Mouse (Mus musculus) limb, embryonic 14.5 days (tissue): Measurements from ENCODE around the gene Map3k21. TPM values are rescaled to one million over a fixed set of nuclear protein-coding genes. Genes with fewer than 3 reads are reported as not detected.

ENCODE experiments used
- ATAC-seq: fragments of 200-750 bp; cut with Nextera tagmentation; 2 replicates; pipeline ENCODE4 v1.8.0; 2017; ENCODE audit warnings: low read depth, moderate number of reproducible peaks, moderate TSS enrichment; ENCODE audit not compliant: low FRiP score
- DNase-seq: peaks from one replicate; pipeline ENCODE4 v3.0.0-alpha.2; 2015; ENCODE audit warnings: low spot score
- H3K27ac ChIP-seq: fragments of 300-500 bp; sonication (generic); replicated peaks from 2 replicates; pipeline ENCODE4 v1.5.1; 2014; ENCODE audit warnings: low read depth, mild to moderate bottlenecking, low read length, moderate library complexity, mixed read lengths
- H3K27me3 ChIP-seq: fragments of 300-500 bp; sonication (generic); 2 replicates; pipeline ENCODE4 v1.6.1; 2014; ENCODE audit warnings: low read length, mixed read lengths; ENCODE audit not compliant: control insufficient read depth, insufficient read depth
- H3K36me3 ChIP-seq: fragments of 300-500 bp; sonication (generic); 2 replicates; pipeline ENCODE4 v1.6.1; 2014; ENCODE audit warnings: mild to moderate bottlenecking, low read length, moderate library complexity, mixed read lengths; ENCODE audit not compliant: control insufficient read depth, insufficient read depth
- H3K4me1 ChIP-seq: fragments of 300-500 bp; sonication (generic); 2 replicates; pipeline ENCODE4 v1.6.1; 2014; ENCODE audit warnings: antibody characterized with exemption, low read length, mixed read lengths; ENCODE audit not compliant: control insufficient read depth, insufficient read depth
- H3K4me2 ChIP-seq: fragments of 300-500 bp; sonication (generic); replicated peaks from 2 replicates; pipeline ENCODE4 v1.6.1; 2014; ENCODE audit warnings: low read depth, mild to moderate bottlenecking, low read length, moderate library complexity; ENCODE audit not compliant: severe bottlenecking
- H3K4me3 ChIP-seq: fragments of 300-500 bp; sonication (generic); replicated peaks from 2 replicates; pipeline ENCODE4 v1.5.1; 2014; ENCODE audit warnings: low read length
- H3K9ac ChIP-seq: fragments of 300-500 bp; sonication (generic); 2 replicates; pipeline ENCODE4 v1.6.1; 2014; ENCODE audit warnings: mild to moderate bottlenecking, low read depth, low read length, moderate library complexity; ENCODE audit not compliant: severe bottlenecking
- H3K9me3 ChIP-seq: fragments of 300-500 bp; sonication (generic); 2 replicates; pipeline ENCODE4 v1.6.1; 2016; ENCODE audit warnings: low read length; ENCODE audit not compliant: control insufficient read depth
- POLR2A ChIP-seq: fragments of 200-500 bp; IDR thresholded peaks from 2 replicates; pipeline ENCODE4 v1.8.0; 2012; ENCODE audit warnings: inconsistent platforms, mild to moderate bottlenecking, moderate library complexity, borderline replicate concordance; ENCODE audit not compliant: insufficient read depth, insufficient read length; ENCODE audit errors: extremely low read depth
- WGBS: fragments of 180-500 bp; shearing (Covaris S2); extraction: QIAGEN DNeasy Blood & Tissue Kit; methylation state at CpG from one replicate; pipeline ENCODE4 v1.1.7; 2014; 5-methylcytosine and 5-hydroxymethylcytosine counted together
- polyA plus RNA-seq, 2 experiments: library from polyadenylated mRNA; depleted of rRNA in 1 of 2; stranded (reverse) in 1 of 2; unstranded in 1 of 2; fragments of >200 nt; fragmentation: Nextera tagmentation in 1 of 2; extraction: Ambion mirVana in 1 of 2; gene quantifications; 2 replicates each; pipeline versions ENCODE4 v1.2.1 to v1.2.3; 2012 to 2014

The Map3k21 gene
- 0.47 TPM in 2 replicates for polyA plus RNA-seq (2012; rRNA removed)
- polyA plus RNA-seq (2014; fragmentation: Nextera tagmentation; extraction: Ambion mirVana) = 0.04 and 0.18 TPM in 2 replicates

DNA sequence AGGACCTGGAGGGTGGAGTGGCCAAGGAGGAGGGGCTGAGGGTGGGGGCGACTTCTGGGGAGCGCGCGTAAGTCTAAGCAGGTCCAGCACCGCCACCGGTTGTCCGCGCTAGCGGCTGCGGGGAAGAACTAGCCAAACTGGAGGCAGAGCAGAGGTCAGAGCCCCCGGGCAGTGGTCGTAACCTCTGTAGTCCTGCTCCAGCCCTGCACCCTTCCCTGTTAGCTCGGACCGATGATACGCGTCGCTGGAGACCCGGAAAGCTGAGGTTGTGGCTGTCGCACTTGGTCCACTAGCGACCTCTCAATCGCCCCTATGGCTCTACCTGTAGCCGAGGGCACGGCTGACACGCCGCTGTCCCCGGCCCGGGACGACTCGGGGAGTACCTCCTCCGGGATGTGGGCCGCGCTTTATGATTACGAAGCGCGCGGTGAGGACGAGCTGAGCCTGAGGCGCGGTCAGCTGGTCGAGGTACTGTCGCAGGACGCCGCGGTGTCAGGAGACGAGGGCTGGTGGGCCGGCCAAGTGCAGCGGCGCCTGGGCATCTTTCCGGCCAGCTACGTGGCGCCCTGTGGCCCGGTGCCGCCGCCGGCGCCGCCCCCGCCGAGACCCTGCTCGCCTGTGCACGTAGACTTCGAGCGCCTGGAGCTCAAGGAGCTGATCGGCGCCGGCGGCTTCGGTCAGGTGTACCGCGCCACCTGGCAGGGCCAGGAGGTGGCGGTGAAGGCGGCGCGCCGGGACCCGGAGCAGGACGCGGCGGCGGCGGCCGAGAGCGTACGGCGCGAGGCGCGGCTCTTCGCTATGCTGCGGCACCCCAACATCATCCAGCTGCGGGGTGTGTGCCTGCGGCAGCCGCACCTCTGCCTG, at the start of gene Map3k21:
Map3k21 (plus strand) TSS at position 86 of the 864 bp plus-strand sequence.
- TF ChIP-seq POLR2A = no peak
- WGBS = 2% methylated on average over 43 of the region's 93 CpGs

GRCm38 (mm10) chr8:125866125-125866524, 44.1 kb upstream of the Map3k21 start:
- H3K4me2 ChIP-seq = no peak overlapping the region
- H3K4me3 ChIP-seq = no peak overlapping the region
- no peak for ATAC-seq
- DNase-seq = no peak
- H3K9ac ChIP-seq = no peak overlapping the region
- no peak for TF ChIP-seq POLR2A
- peaks cover 13% of the 10 kb centered on the region for H3K4me1 ChIP-seq
- H3K27ac ChIP-seq = no peak overlapping the region
- 69% methylated on average over 12 of the region's 12 CpGs for whole genome bisulfite sequencing
- H3K27me3 ChIP-seq = no peaks in the 10 kb centered on the region
- H3K36me3 ChIP-seq = no peaks in the 10 kb centered on the region
- no peaks in the 10 kb centered on the region for H3K9me3 ChIP-seq

More for the DNA sequence above, at the start of gene Map3k21:
- Histone ChIP-seq H3K9me3 (no peaks in the 10 kb centered on the region), H3K9ac (peak within 1 kb of the TSS; percentile 52), H3K4me1 (peaks cover 6% of the 10 kb centered on the region; the same call in 1 of the 2 replicates), H3K27me3 (peaks cover 36% of the 10 kb centered on the region), H3K4me2 (peak within 1 kb of the TSS; percentile 100), H3K27ac (no peak within 1 kb of the TSS), H3K4me3 (peak within 1 kb of the TSS; percentile 56), H3K36me3 (no peaks in the 10 kb centered on the region)
- no peak for DNase-seq
- ATAC-seq = peak; percentile 38

GRCm38 (mm10) chr8:125868552-125868951, 41.7 kb upstream of the Map3k21 start:
- no peak overlapping the region for H3K9ac ChIP-seq
- H3K4me1 ChIP-seq = peaks cover 19% of the 10 kb centered on the region; the same call in 1 of the 2 replicates

DNA sequence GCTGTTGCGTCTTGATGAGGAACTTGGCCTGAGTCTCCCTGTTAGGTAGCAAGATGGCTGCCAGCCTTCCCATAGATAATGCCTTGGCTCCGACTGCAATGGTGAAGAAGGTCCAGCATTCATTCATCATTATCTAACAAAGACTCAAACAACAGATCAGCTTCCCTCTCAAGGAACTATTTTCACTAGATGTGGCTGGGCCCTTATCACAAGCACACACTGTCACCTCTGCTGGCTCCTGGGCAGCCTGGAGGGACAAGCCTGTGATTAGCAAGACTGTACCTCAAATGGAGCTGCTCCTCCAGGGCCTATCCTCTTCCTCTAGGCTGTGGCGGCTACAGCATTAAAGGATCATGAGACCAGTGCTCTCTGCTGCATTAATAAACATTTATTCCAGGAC, 40.5 kb upstream of the Map3k21 start:
- Histone ChIP-seq H3K4me1 (peaks cover 19% of the 10 kb centered on the region; the same call in 1 of the 2 replicates), H3K9me3 (no peaks in the 10 kb centered on the region), H3K27ac (no peak overlapping the region), H3K9ac (no peak overlapping the region), H3K4me2 (no peak overlapping the region), H3K27me3 (no peaks in the 10 kb centered on the region), H3K36me3 (no peaks in the 10 kb centered on the region), H3K4me3 (no peak overlapping the region)
- WGBS = 92% methylated on average over 3 of the region's 3 CpGs
- DNase-seq = no peak
- no peak for ATAC-seq
- TF ChIP-seq POLR2A = no peak

More at GRCm38 (mm10) chr8:125868552-125868951, 41.7 kb upstream of the Map3k21 start:
- no peak overlapping the region for H3K4me2 ChIP-seq
- 71% methylated on average over 7 of the region's 7 CpGs for WGBS
- no peak overlapping the region for H3K27ac ChIP-seq
- no peaks in the 10 kb centered on the region for H3K27me3 ChIP-seq
- H3K9me3 ChIP-seq = no peaks in the 10 kb centered on the region
- DNase-seq (no peak), ATAC-seq (no peak)
- no peak for TF ChIP-seq POLR2A
- no peaks in the 10 kb centered on the region for H3K36me3 ChIP-seq
- no peak overlapping the region for H3K4me3 ChIP-seq

- 24% methylated on average over 6 of the region's 6 CpGs for WGBS
- no peaks in the 10 kb centered on the region for H3K27me3 ChIP-seq
- no peak overlapping the region for H3K27ac ChIP-seq
- H3K36me3 ChIP-seq = no peaks in the 10 kb centered on the region
- no peak overlapping the region for H3K4me3 ChIP-seq
- no peak for ATAC-seq
- no peaks in the 10 kb centered on the region for H3K9me3 ChIP-seq
- no peak overlapping the region for H3K9ac ChIP-seq
- H3K4me2 ChIP-seq = no peak overlapping the region
- TF ChIP-seq POLR2A = no peak
- no peak for DNase-seq
- peaks cover 19% of the 10 kb centered on the region; the same call in 1 of the 2 replicates for H3K4me1 ChIP-seq
Measured at GRCm38 (mm10) chr8:125870179-125870702, 40.0 kb upstream of the Map3k21 start.
